Mouse (Mus musculus) heart, embryonic 14.5 days (tissue): Measurements from ENCODE around the gene Masp2. TPM values are rescaled to one million over a fixed set of nuclear protein-coding genes. Genes with fewer than 3 reads are reported as not detected.

ENCODE experiments used
- ATAC-seq: fragments of 200-750 bp; cut with Nextera tagmentation; 2 replicates; pipeline ENCODE4 v1.8.0; 2017; ENCODE audit warnings: low read depth, moderate TSS enrichment; ENCODE audit not compliant: insufficient number of reproducible peaks, insufficient read depth, low FRiP score
- H3K27ac ChIP-seq, 2 experiments: fragments of 200-500 bp in 1 of 2; fragments of 300-500 bp in 1 of 2; sonication (generic) in 1 of 2; replicated peaks in 1 of 2; 2 replicates each; pipeline ENCODE4 v1.5.1; 2012 to 2014; ENCODE audit warnings: low read depth in 2 of 2, low read length in 2 of 2, control low read depth in 1 of 2, mild to moderate bottlenecking in 1 of 2, mixed read lengths in 1 of 2; ENCODE audit not compliant: control insufficient read depth in 1 of 2, insufficient read depth in 1 of 2
- H3K27me3 ChIP-seq: fragments of 300-500 bp; sonication (generic); 2 replicates; pipeline ENCODE4 v1.6.1; 2014; ENCODE audit warnings: mild to moderate bottlenecking, low read length, control low read depth; ENCODE audit not compliant: control insufficient read depth, insufficient read depth
- H3K36me3 ChIP-seq: fragments of 300-500 bp; sonication (generic); 2 replicates; pipeline ENCODE4 v1.6.1; 2014; ENCODE audit warnings: mild to moderate bottlenecking, control low read depth, low read length, mixed read lengths; ENCODE audit not compliant: control insufficient read depth, insufficient read depth
- H3K4me1 ChIP-seq, 2 experiments: fragments of 200-500 bp in 1 of 2; fragments of 300-500 bp in 1 of 2; sonication (generic) in 1 of 2; 2 replicates each; pipeline ENCODE4 v1.6.1; 2012 to 2014; ENCODE audit warnings: low read length in 2 of 2, control low read depth in 1 of 2, mixed read lengths in 1 of 2; ENCODE audit not compliant: control insufficient read depth in 2 of 2, insufficient read depth in 2 of 2
- H3K4me2 ChIP-seq: fragments of 300-500 bp; sonication (generic); 2 replicates; pipeline ENCODE4 v1.6.1; 2014; ENCODE audit warnings: mild to moderate bottlenecking, low read length
- H3K4me3 ChIP-seq, 2 experiments: fragments of 200-500 bp in 1 of 2; fragments of 300-500 bp in 1 of 2; sonication (generic) in 1 of 2; 2 replicates each; pipeline ENCODE4 v1.5.1; 2012 to 2014; ENCODE audit warnings: low read length in 2 of 2, mild to moderate bottlenecking in 2 of 2, control low read depth in 1 of 2, low read depth in 1 of 2, moderate library complexity in 1 of 2; ENCODE audit not compliant: control insufficient read depth in 1 of 2, insufficient read depth in 1 of 2
- H3K9ac ChIP-seq: fragments of 300-500 bp; sonication (generic); 2 replicates; pipeline ENCODE4 v1.6.1; 2014; ENCODE audit warnings: mild to moderate bottlenecking, low read length
- H3K9me3 ChIP-seq: fragments of 300-500 bp; sonication (generic); 2 replicates; pipeline ENCODE4 v1.6.1; 2016; ENCODE audit warnings: low read length, control low read depth; ENCODE audit not compliant: control insufficient read depth
- WGBS: fragments of 180-500 bp; shearing (Covaris S2); extraction: QIAGEN DNeasy Blood & Tissue Kit; methylation state at CpG from one replicate; pipeline ENCODE4 v1.1.7; 2014; 5-methylcytosine and 5-hydroxymethylcytosine counted together
- polyA plus RNA-seq: library from polyadenylated mRNA; unstranded; fragments of >200 nt; fragmentation: Nextera tagmentation; extraction: Ambion mirVana; gene quantifications from 2 replicates; pipeline ENCODE4 v1.2.1, GENCODE M21; 2014

The Masp2 gene
- polyA plus RNA-seq, 1 experiment from 2014 or later = not detected

GRCm38 (mm10) chr4:148591171-148591630, 11.2 kb upstream of the Masp2 start, which contains the start of gene Srm:
Gene Srm, plus strand, starts transcription at chr4:148591503.
- peaks cover 11 to 12% of the 10 kb centered on the region in 2 experiments for H3K4me1 ChIP-seq
- peak within 1 kb of the TSS; percentile 47 to 79 for H3K27ac ChIP-seq
- H3K4me2 ChIP-seq = peak within 1 kb of the TSS; percentile 95
- peak; percentile 98 for ATAC-seq
- peaks cover 36% of the 10 kb centered on the region for H3K36me3 ChIP-seq
- no peaks in the 10 kb centered on the region for H3K27me3 ChIP-seq
- under 1% methylated on average over 32 of the region's 50 CpGs for WGBS
- peak within 1 kb of the TSS; percentile 92 to 98 for H3K4me3 ChIP-seq
- peak within 1 kb of the TSS; percentile 87 for H3K9ac ChIP-seq
- no peaks in the 10 kb centered on the region for H3K9me3 ChIP-seq

GRCm38 (mm10) chr4:148591637-148592380, 10.5 kb upstream of the Masp2 start:
- peak overlapping the region; percentile 92 to 98 for H3K4me3 ChIP-seq
- peaks cover 42% of the 10 kb centered on the region for H3K36me3 ChIP-seq
- peak overlapping the region; percentile 95 for H3K4me2 ChIP-seq
- no peaks in the 10 kb centered on the region for H3K9me3 ChIP-seq
- H3K27me3 ChIP-seq = no peaks in the 10 kb centered on the region
- H3K9ac ChIP-seq = peak overlapping the region; percentile 87
- H3K4me1 ChIP-seq = peaks cover 11 to 12% of the 10 kb centered on the region in 2 experiments
- WGBS = under 1% methylated on average over 53 of the region's 53 CpGs
- ATAC-seq = peak; percentile 31
- H3K27ac ChIP-seq = peak overlapping the region in 1 of 2 experiments; percentile 47; a peak in 1 of 4 replicates

GRCm38 (mm10) chr4:148593996-148594395, 8.4 kb upstream of the Masp2 start:
- Histone ChIP-seq H3K4me1 (peaks cover 10 to 11% of the 10 kb centered on the region in 2 experiments), H3K4me3 (no peak overlapping the region), H3K27me3 (no peaks in the 10 kb centered on the region), H3K27ac (no peak overlapping the region), H3K36me3 (peaks cover 58% of the 10 kb centered on the region), H3K9ac (no peak overlapping the region), H3K4me2 (no peak overlapping the region), H3K9me3 (no peaks in the 10 kb centered on the region)
- WGBS = 94% methylated on average over 11 of the region's 11 CpGs
- ATAC-seq = no peak

- Histone ChIP-seq H3K9me3 (no peaks in the 10 kb centered on the region), H3K27ac (no peak overlapping the region), H3K4me1 (peaks cover 7 to 11% of the 10 kb centered on the region in 2 experiments), H3K27me3 (no peaks in the 10 kb centered on the region), H3K4me2 (no peak overlapping the region), H3K36me3 (peaks cover 58% of the 10 kb centered on the region), H3K4me3 (no peak overlapping the region), H3K9ac (no peak overlapping the region)
- no peak for ATAC-seq
- WGBS = 88% methylated on average over 6 of the region's 6 CpGs
Observed at GRCm38 (mm10) chr4:148595916-148596315, 6.4 kb upstream of the Masp2 start.

GRCm38 (mm10) chr4:148596731-148597130, 5.6 kb upstream of the Masp2 start:
- no peak overlapping the region for H3K9ac ChIP-seq
- no peak overlapping the region for H3K4me3 ChIP-seq
- peaks cover 7 to 11% of the 10 kb centered on the region in 2 experiments for H3K4me1 ChIP-seq
- H3K4me2 ChIP-seq = no peak overlapping the region
- 94% methylated on average over 3 of the region's 3 CpGs for WGBS
- H3K36me3 ChIP-seq = peaks cover 58% of the 10 kb centered on the region
- no peaks in the 10 kb centered on the region for H3K9me3 ChIP-seq
- H3K27me3 ChIP-seq = no peaks in the 10 kb centered on the region
- no peak overlapping the region for H3K27ac ChIP-seq
- ATAC-seq = no peak

- Histone ChIP-seq H3K4me1 (no peaks in the 10 kb centered on the region), H3K27me3 (no peaks in the 10 kb centered on the region), H3K4me2 (no peak overlapping the region), H3K9me3 (no peaks in the 10 kb centered on the region), H3K27ac (no peak overlapping the region), H3K4me3 (no peak overlapping the region), H3K9ac (no peak overlapping the region), H3K36me3 (peaks cover 46% of the 10 kb centered on the region)
- no peak for ATAC-seq
- 91% methylated on average over 12 of the region's 12 CpGs for WGBS
Observed at GRCm38 (mm10) chr4:148598826-148599225, 3.5 kb upstream of the Masp2 start.

GRCm38 (mm10) chr4:148600316-148600715, 2.0 kb upstream of the Masp2 start:
- H3K4me2 ChIP-seq = no peak overlapping the region
- H3K9me3 ChIP-seq = no peaks in the 10 kb centered on the region
- WGBS = 90% methylated on average over 4 of the region's 4 CpGs
- no peak overlapping the region for H3K4me3 ChIP-seq
- H3K36me3 ChIP-seq = peaks cover 31% of the 10 kb centered on the region
- H3K9ac ChIP-seq = no peak overlapping the region
- H3K27me3 ChIP-seq = no peaks in the 10 kb centered on the region
- no peak for ATAC-seq
- no peaks in the 10 kb centered on the region for H3K4me1 ChIP-seq
- no peak overlapping the region for H3K27ac ChIP-seq
